Mouse (Mus musculus) cerebellum, postnatal 36 days (tissue): Measurements from ENCODE around the gene Clec2d.

Experiments used
- DNase-seq, 2 experiments: peaks; one replicate each; pipeline ENCODE4 v3.0.0; 2021 to 2022; ENCODE audit warnings: mixed read lengths in 2 of 2

Clec2d gene

GRCm38 (mm10) chr6:129228935-129229773 lies 48.7 kb downstream of the Clec2d start:
- DNase-seq: no peak

- no peak for DNase-seq
Measured at GRCm38 (mm10) chr6:129229774-129230578, 49.6 kb downstream of the Clec2d start.

GRCm38 (mm10) chr6:129232005-129232841 lies 51.8 kb downstream of the Clec2d start:
- no peak for DNase-seq

DNA sequence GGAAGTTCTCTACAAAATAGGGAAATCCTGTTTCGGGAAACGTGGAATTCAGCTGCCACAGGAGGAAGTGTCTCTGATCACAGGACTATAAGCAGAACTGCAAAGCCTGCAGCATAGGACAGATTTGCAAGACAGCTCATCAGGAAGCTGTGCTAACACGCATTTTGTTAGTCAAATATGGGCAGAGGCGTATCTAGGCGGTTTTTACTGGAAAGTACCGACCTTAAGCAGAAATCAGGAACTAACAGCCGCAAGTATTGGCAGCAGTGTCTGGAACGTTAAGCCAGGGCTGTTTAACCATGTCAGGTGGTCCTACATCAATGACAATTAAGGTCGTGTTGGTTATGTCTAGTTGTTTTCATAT lies 52.4 kb downstream of the Clec2d start:
- no peak for DNase-seq

GRCm38 (mm10) chr6:129233366-129233954 lies 53.0 kb downstream of the Clec2d start:
- DNase-seq: no peak

GRCm38 (mm10) chr6:129233955-129234369 lies 53.5 kb downstream of the Clec2d start:
- no peak for DNase-seq

DNA sequence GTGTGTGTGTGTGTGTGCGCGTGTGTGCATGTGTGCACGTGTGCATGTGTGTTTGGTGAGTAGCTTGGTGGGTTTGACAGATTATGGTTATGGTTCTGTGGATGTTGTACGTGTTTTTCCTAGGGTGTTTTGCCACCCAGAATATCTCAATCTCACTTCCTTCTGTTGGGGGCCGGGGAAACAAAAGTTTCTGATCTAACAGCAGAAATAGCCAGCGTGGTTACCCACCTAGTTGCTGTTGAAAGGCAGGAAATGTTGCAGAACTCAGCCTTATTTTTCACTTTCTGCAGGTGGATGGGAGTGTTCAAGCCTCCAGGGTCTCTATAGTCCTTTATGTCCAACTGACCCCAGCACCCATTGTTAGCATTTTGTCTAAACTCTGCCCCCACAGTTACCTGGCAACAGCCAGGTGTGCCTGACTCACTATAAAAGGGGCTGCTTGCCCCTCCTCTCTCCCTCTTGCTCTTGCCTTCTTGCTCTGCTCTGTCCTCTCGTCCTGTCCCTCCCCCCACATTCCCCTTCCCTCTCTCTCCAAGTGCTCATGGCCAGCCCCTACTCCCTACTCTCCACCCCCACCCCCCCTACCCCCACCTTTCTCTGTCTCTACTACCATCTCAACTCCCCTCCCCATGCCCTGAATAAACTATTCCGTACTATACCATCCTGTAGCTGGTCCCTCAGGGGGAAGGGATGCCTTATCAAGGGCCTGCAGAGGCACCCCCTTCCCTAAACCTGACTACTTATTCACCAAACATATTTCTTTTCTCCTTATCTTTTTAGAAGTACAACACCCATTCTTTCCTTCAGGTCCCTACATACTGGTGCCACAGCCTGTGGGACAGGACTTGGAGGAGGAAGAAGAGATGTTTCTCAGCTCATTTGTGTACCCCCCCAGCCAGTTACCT lies 54.3 kb downstream of the Clec2d start:
- no peak for DNase-seq

DNA sequence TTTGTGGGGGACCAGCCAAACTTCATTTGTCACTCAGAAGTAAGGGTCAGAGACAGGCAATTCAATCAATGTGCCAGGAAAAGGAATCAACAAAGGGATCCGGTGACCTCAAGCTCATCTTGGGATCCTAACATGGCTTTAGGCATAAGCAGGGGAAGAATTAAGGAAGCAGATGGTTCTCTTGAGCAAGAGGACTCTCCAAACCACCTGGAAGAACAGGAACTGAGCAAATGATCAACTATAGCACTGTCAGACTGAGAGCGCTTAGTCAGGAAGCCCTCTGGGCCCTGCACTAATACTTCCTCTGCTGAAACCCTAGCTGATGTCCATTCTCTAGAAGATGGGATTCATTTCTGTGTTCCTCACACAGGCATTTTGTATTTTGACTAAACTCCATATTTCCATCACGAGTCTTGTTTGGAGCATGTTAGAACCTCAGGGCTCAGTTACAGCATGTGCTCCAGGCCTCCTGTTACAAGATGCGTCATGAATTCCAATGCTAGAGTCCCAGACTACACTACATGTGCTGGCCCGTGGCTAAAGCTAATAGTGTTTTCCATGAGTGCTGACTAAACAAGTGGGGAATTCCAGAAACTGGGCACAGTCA lies 55.5 kb downstream of the Clec2d start:
- DNase-seq: no peak
